Mouse (Mus musculus): ENCODE measurements around the gene Asprv1. TPM values are rescaled to one million over a fixed set of nuclear protein-coding genes. Genes with fewer than 3 reads are reported as not detected.

Asprv1 gene
- polyA plus RNA-seq, 1 experiment from 2014 or later = 0.77 TPM

GRCm38 (mm10) chr6:86594636-86595035 is 33.3 kb upstream of the Asprv1 start:
- Histone ChIP-seq H3K4me1 (no peaks in the 10 kb centered on the region), H3K27ac (no peak overlapping the region), H3K4me3 (no peak overlapping the region), H3K4me2 (replicated peaks) (peak overlapping the region; percentile 33), H3K9me3 (no peaks in the 10 kb centered on the region), H3K27me3 (replicated peaks) (no peaks in the 10 kb centered on the region), H3K36me3 (no peaks in the 10 kb centered on the region), H3K9ac (no peak overlapping the region)
- 17% methylated on average over 9 of the region's 9 CpGs for WGBS
- no peak for ATAC-seq (ENCODE audit: low FRiP score, low read depth)

DNA sequence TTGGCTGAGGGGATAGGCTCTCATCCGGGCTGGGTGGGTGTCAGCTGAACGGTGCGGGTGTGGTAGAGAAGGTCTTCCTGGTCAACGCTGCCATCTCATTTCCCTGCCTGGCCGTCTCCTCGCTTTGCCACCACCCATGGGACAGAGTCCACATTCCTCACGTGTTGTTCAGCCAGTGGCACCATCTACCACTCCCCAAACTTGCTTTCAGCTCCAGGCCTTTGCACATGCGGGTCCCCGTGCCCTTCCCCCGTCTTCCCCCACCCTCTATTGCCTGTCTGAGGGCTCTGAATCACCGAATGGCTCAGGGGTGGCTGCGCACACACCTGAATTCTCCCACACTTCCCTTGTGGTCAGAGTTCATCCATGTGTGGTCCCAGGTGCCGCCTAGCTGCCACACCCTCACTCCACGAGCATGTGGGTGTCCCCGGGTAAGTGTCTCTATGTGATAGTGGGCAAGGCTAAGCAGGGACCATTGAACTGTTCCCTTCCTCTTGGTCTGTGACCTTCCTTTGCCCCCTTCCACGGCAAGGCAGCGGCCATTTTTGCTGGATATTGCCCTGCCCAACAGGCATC is 32.0 kb upstream of the Asprv1 start:
- no peak for ATAC-seq (ENCODE audit: low FRiP score, low read depth)
- Histone ChIP-seq H3K27me3 (replicated peaks) (no peaks in the 10 kb centered on the region), H3K4me1 (no peaks in the 10 kb centered on the region), H3K27ac (no peak overlapping the region), H3K4me2 (replicated peaks) (no peak overlapping the region), H3K36me3 (no peaks in the 10 kb centered on the region), H3K9ac (no peak overlapping the region), H3K9me3 (no peaks in the 10 kb centered on the region), H3K4me3 (no peak overlapping the region)
- 92% methylated on average over 17 of the region's 17 CpGs for WGBS

GRCm38 (mm10) chr6:86598742-86599193 is 29.2 kb upstream of the Asprv1 start:
- WGBS = 77% methylated on average over 5 of the region's 5 CpGs
- no peak overlapping the region for H3K4me2 ChIP-seq (replicated peaks)
- H3K9me3 ChIP-seq = no peaks in the 10 kb centered on the region
- no peak for ATAC-seq (ENCODE audit: low FRiP score, low read depth)
- no peak overlapping the region for H3K9ac ChIP-seq
- H3K4me3 ChIP-seq = no peak overlapping the region
- H3K27me3 ChIP-seq (replicated peaks) = no peaks in the 10 kb centered on the region
- H3K36me3 ChIP-seq = no peaks in the 10 kb centered on the region
- H3K27ac ChIP-seq = no peak overlapping the region
- no peaks in the 10 kb centered on the region for H3K4me1 ChIP-seq

DNA sequence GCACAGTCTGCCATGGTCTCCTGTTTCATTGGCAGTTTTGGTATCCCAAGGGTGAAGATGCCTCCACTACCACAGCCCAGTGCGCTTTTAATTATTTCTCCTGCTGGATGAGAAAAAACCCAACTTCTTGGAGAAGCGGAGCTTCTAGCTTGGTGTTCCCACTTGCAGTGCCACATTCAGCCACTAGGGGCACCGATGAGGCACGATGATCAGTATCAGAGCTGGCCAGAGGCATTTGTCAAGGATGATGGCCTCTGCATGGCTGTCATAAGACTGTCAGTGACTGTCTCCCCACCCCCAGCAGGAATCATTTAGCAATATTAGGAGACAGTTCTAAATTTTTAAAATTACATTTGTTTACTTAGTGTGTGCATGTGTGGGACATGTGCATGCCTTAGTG is 28.8 kb upstream of the Asprv1 start:
- ATAC-seq (ENCODE audit: low FRiP score, low read depth) = no peak
- Histone ChIP-seq H3K4me3 (no peak overlapping the region), H3K27ac (no peak overlapping the region), H3K4me1 (no peaks in the 10 kb centered on the region), H3K9ac (no peak overlapping the region), H3K36me3 (no peaks in the 10 kb centered on the region), H3K4me2 (replicated peaks) (no peak overlapping the region), H3K27me3 (replicated peaks) (no peaks in the 10 kb centered on the region), H3K9me3 (no peaks in the 10 kb centered on the region)
- WGBS = 20% methylated on average over 4 of the region's 4 CpGs

GRCm38 (mm10) chr6:86599951-86600414 is 28.0 kb upstream of the Asprv1 start:
- Histone ChIP-seq H3K9ac (no peak overlapping the region), H3K27ac (no peak overlapping the region), H3K4me3 (no peak overlapping the region), H3K4me1 (no peaks in the 10 kb centered on the region), H3K9me3 (no peaks in the 10 kb centered on the region), H3K27me3 (replicated peaks) (no peaks in the 10 kb centered on the region), H3K4me2 (replicated peaks) (no peak overlapping the region), H3K36me3 (no peaks in the 10 kb centered on the region)
- WGBS = 79% methylated on average over 6 of the region's 6 CpGs
- no peak for ATAC-seq (ENCODE audit: low FRiP score, low read depth)

GRCm38 (mm10) chr6:86605260-86605659 is 22.7 kb upstream of the Asprv1 start:
- Histone ChIP-seq H3K27ac (no peak overlapping the region), H3K4me1 (no peaks in the 10 kb centered on the region), H3K9me3 (no peaks in the 10 kb centered on the region), H3K4me2 (replicated peaks) (no peak overlapping the region), H3K4me3 (no peak overlapping the region), H3K9ac (no peak overlapping the region), H3K27me3 (replicated peaks) (no peaks in the 10 kb centered on the region), H3K36me3 (no peaks in the 10 kb centered on the region)
- 77% methylated on average over 7 of the region's 7 CpGs for WGBS
- no peak for ATAC-seq (ENCODE audit: low FRiP score, low read depth)

GRCm38 (mm10) chr6:86606289-86606688 is 21.7 kb upstream of the Asprv1 start:
- H3K4me2 ChIP-seq (replicated peaks) = no peak overlapping the region
- H3K4me1 ChIP-seq = no peaks in the 10 kb centered on the region
- H3K4me3 ChIP-seq = no peak overlapping the region
- no peaks in the 10 kb centered on the region for H3K27me3 ChIP-seq (replicated peaks)
- H3K27ac ChIP-seq = no peak overlapping the region
- no peak for ATAC-seq (ENCODE audit: low FRiP score, low read depth)
- no peaks in the 10 kb centered on the region for H3K9me3 ChIP-seq
- no peak overlapping the region for H3K9ac ChIP-seq
- no peaks in the 10 kb centered on the region for H3K36me3 ChIP-seq
- WGBS = 88% methylated on average over 4 of the region's 4 CpGs

- Histone ChIP-seq H3K4me1 (no peaks in the 10 kb centered on the region), H3K9ac (no peak overlapping the region), H3K36me3 (no peaks in the 10 kb centered on the region), H3K4me3 (no peak overlapping the region), H3K9me3 (no peaks in the 10 kb centered on the region), H3K27me3 (replicated peaks) (no peaks in the 10 kb centered on the region), H3K27ac (no peak overlapping the region), H3K4me2 (replicated peaks) (no peak overlapping the region)
- 86% methylated on average over 6 of the region's 6 CpGs for WGBS
- no peak for ATAC-seq (ENCODE audit: low FRiP score, low read depth)
These were observed 20.5 kb upstream of the Asprv1 start for GRCm38 (mm10) chr6:86607471-86607870.

GRCm38 (mm10) chr6:86609235-86609634 is 18.7 kb upstream of the Asprv1 start:
- H3K9me3 ChIP-seq = no peaks in the 10 kb centered on the region
- H3K4me3 ChIP-seq = no peak overlapping the region
- no peak overlapping the region for H3K4me2 ChIP-seq (replicated peaks)
- no peak for ATAC-seq (ENCODE audit: low FRiP score, low read depth)
- H3K36me3 ChIP-seq = no peaks in the 10 kb centered on the region
- 93% methylated on average over 6 of the region's 6 CpGs for WGBS
- no peaks in the 10 kb centered on the region for H3K4me1 ChIP-seq
- no peak overlapping the region for H3K27ac ChIP-seq
- H3K27me3 ChIP-seq (replicated peaks) = no peaks in the 10 kb centered on the region
- H3K9ac ChIP-seq = no peak overlapping the region

- 60% methylated on average over 5 of the region's 5 CpGs for WGBS
- no peak overlapping the region for H3K27ac ChIP-seq
- no peaks in the 10 kb centered on the region for H3K27me3 ChIP-seq (replicated peaks)
- ATAC-seq (ENCODE audit: low FRiP score, low read depth) = no peak
- no peak overlapping the region for H3K4me2 ChIP-seq (replicated peaks)
- H3K9me3 ChIP-seq = no peaks in the 10 kb centered on the region
- H3K36me3 ChIP-seq = no peaks in the 10 kb centered on the region
- H3K4me1 ChIP-seq = no peaks in the 10 kb centered on the region
- no peak overlapping the region for H3K9ac ChIP-seq
- H3K4me3 ChIP-seq = no peak overlapping the region
These were observed 17.2 kb upstream of the Asprv1 start for GRCm38 (mm10) chr6:86610714-86611113.

GRCm38 (mm10) chr6:86615301-86615700 is 12.7 kb upstream of the Asprv1 start:
- Histone ChIP-seq H3K9ac (no peak overlapping the region), H3K4me3 (no peak overlapping the region), H3K27me3 (replicated peaks) (no peaks in the 10 kb centered on the region), H3K9me3 (no peaks in the 10 kb centered on the region), H3K27ac (no peak overlapping the region), H3K36me3 (no peaks in the 10 kb centered on the region), H3K4me1 (no peaks in the 10 kb centered on the region), H3K4me2 (replicated peaks) (no peak overlapping the region)
- no peak for ATAC-seq (ENCODE audit: low FRiP score, low read depth)
- 91% methylated on average over 4 of the region's 4 CpGs for WGBS

DNA sequence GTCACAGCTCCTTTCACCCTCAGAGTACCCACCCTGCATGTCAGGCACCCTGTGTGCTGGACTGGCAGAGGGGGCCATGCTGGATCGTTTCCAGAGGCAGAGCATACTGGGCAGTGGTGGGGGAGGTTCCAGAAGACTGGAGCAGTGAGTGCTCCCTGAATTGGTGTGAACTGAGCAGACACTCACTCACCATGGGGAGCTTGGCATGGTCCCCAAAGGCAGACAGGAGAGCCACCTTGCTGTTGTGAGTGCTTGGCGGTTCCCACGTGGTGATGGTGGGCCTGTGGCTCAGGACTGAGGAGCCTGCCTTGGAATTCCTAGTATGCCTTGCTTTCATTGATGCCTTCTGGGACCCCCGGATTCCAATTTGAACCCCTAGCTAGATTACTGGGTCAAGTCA is 4.8 kb upstream of the Asprv1 start:
- Histone ChIP-seq H3K4me1 (no peaks in the 10 kb centered on the region), H3K36me3 (no peaks in the 10 kb centered on the region), H3K4me2 (replicated peaks) (no peak overlapping the region), H3K4me3 (no peak overlapping the region), H3K27ac (no peak overlapping the region), H3K27me3 (replicated peaks) (no peaks in the 10 kb centered on the region), H3K9ac (no peak overlapping the region), H3K9me3 (no peaks in the 10 kb centered on the region)
- 80% methylated on average over 4 of the region's 4 CpGs for WGBS
- no peak for ATAC-seq (ENCODE audit: low FRiP score, low read depth)

All from neural tube, embryonic 12.5 days (tissue).